Mouse (Mus musculus) CH12.LX (cell line): Measurements from ENCODE around the gene Nol10. TPM values are rescaled to one million over a fixed set of nuclear protein-coding genes. Genes with fewer than 3 reads are reported as not detected.

Source experiments
- DNase-seq: peaks from one replicate; pipeline ENCODE4 v3.0.0-alpha.2; 2013; ENCODE audit errors: extremely low read depth
- H3K27ac ChIP-seq: 2 replicates; pipeline ENCODE4 v1.5.1; 2012; ENCODE audit warnings: low read depth, mild to moderate bottlenecking, control low read depth, moderate library complexity; ENCODE audit not compliant: insufficient read depth
- H3K27me3 ChIP-seq: replicated peaks from 2 replicates; pipeline ENCODE3; 2012; ENCODE audit warnings: inconsistent platforms
- H3K36me3 ChIP-seq, 2 experiments: replicated peaks in 1 of 2; 2 replicates each; pipeline versions ENCODE3 to v1.6.1; 2012; ENCODE audit warnings: inconsistent platforms in 1 of 2, low read length in 1 of 2, mild to moderate bottlenecking in 1 of 2, mixed read lengths in 1 of 2, moderate library complexity in 1 of 2; ENCODE audit not compliant: control insufficient read depth in 1 of 2, insufficient read depth in 1 of 2
- H3K4me1 ChIP-seq, 2 experiments: 2 replicates each; pipeline ENCODE4 v1.6.1; 2012; ENCODE audit warnings: inconsistent platforms in 1 of 2, moderate library complexity in 1 of 2; ENCODE audit not compliant: insufficient read depth in 2 of 2, control insufficient read depth in 1 of 2
- H3K4me2 ChIP-seq: 2 replicates; pipeline ENCODE4 v1.6.1; 2012; ENCODE audit warnings: low read depth, mild to moderate bottlenecking, control low read depth; ENCODE audit not compliant: poor library complexity, insufficient read depth, severe bottlenecking
- H3K4me3 ChIP-seq, 3 experiments: fragments of 150-350 bp in 1 of 3; sonication (generic) in 1 of 3; replicated peaks in 1 of 3; 2 replicates each; pipeline versions ENCODE3 to v1.5.1; 2011 to 2012; ENCODE audit warnings: low read depth in 2 of 3, low read length in 2 of 3, mild to moderate bottlenecking in 2 of 3, moderate library complexity in 2 of 3, control low read depth in 1 of 3, improper control_type of control experiment in 1 of 3, inconsistent platforms in 1 of 3, mixed read lengths in 1 of 3; ENCODE audit not compliant: poor library complexity in 1 of 3
- H3K79me2 ChIP-seq: replicated peaks from 2 replicates; pipeline ENCODE4 v1.6.1; 2012; ENCODE audit warnings: mild to moderate bottlenecking, moderate library complexity; ENCODE audit not compliant: control insufficient read depth, poor library complexity, insufficient read depth, severe bottlenecking; ENCODE audit errors: extremely low read depth
- H3K9ac ChIP-seq: 2 replicates; pipeline ENCODE4 v1.6.1; 2012; ENCODE audit warnings: low read depth, mild to moderate bottlenecking, control low read depth, moderate library complexity; ENCODE audit not compliant: insufficient read depth
- H3K9me3 ChIP-seq: replicated peaks from 2 replicates; pipeline ENCODE3; 2012; ENCODE audit warnings: low read length, inconsistent platforms, mixed read lengths
- BHLHE40 ChIP-seq: IDR thresholded peaks from 2 replicates; pipeline ENCODE4 v1.6.1; 2011; ENCODE audit warnings: mild to moderate bottlenecking, low read depth, low read length, improper control_type of control experiment
- CHD1 ChIP-seq: IDR thresholded peaks from 2 replicates; pipeline ENCODE4 v1.6.1; 2012; ENCODE audit warnings: low read depth, low read length, improper control_type of control experiment, inconsistent platforms
- CHD2 ChIP-seq: IDR thresholded peaks from 2 replicates; pipeline ENCODE4 v1.6.1; 2011; ENCODE audit warnings: low read length, improper control_type of control experiment
- E2F4 ChIP-seq: IDR thresholded peaks from 2 replicates; pipeline ENCODE4 v1.6.1; 2011; ENCODE audit warnings: low read depth, low read length, improper control_type of control experiment; ENCODE audit not compliant: insufficient replicate concordance
- ELF1 ChIP-seq: IDR thresholded peaks from 2 replicates; pipeline ENCODE4 v1.6.1; 2014; ENCODE audit warnings: low read depth, mild to moderate bottlenecking, inconsistent platforms, low read length, improper control_type of control experiment
- EP300 ChIP-seq: IDR thresholded peaks from 2 replicates; pipeline ENCODE4 v1.6.1; 2011; ENCODE audit warnings: low read length, improper control_type of control experiment
- ETS1 ChIP-seq: conservative IDR thresholded peaks from 2 replicates; pipeline ENCODE4 v1.6.1; 2012; ENCODE audit warnings: low read depth, mild to moderate bottlenecking, inconsistent platforms, low read length, improper control_type of control experiment, moderate library complexity
- IRF4 ChIP-seq: IDR thresholded peaks from 2 replicates; pipeline ENCODE4 v1.6.1; 2014; ENCODE audit warnings: low read depth, mild to moderate bottlenecking, inconsistent platforms, low read length, improper control_type of control experiment
- JUND ChIP-seq: conservative IDR thresholded peaks from 2 replicates; pipeline ENCODE4 v1.6.1; 2011; ENCODE audit warnings: low read depth, low read length, improper control_type of control experiment
- MAFK ChIP-seq: IDR thresholded peaks from 2 replicates; pipeline ENCODE4 v1.6.1; 2011; ENCODE audit warnings: low read length, improper control_type of control experiment; ENCODE audit not compliant: insufficient replicate concordance
- MAX ChIP-seq: IDR thresholded peaks from 2 replicates; pipeline ENCODE4 v1.6.1; 2011; ENCODE audit warnings: low read length, improper control_type of control experiment
- MAZ ChIP-seq: IDR thresholded peaks from 2 replicates; pipeline ENCODE4 v1.6.1; 2012; ENCODE audit warnings: low read depth, mild to moderate bottlenecking, inconsistent platforms, low read length, improper control_type of control experiment, moderate library complexity
- MYC ChIP-seq: IDR thresholded peaks from 2 replicates; pipeline ENCODE4 v1.6.1; 2011; ENCODE audit warnings: low read depth, mild to moderate bottlenecking, improper control_type of control experiment, low read length
- PAX5 ChIP-seq: IDR thresholded peaks from 2 replicates; pipeline ENCODE4 v1.6.1; 2012; ENCODE audit warnings: low read length, inconsistent platforms, mixed read lengths
- POLR2A ChIP-seq: IDR thresholded peaks from 2 replicates; pipeline ENCODE4 v1.6.1; 2011; ENCODE audit warnings: low read depth, mild to moderate bottlenecking, improper control_type of control experiment, low read length
- POLR2AphosphoS2 ChIP-seq: IDR thresholded peaks from 2 replicates; pipeline ENCODE4 v1.6.1; 2011; ENCODE audit warnings: low read depth, low read length, improper control_type of control experiment
- RAD21 ChIP-seq: IDR thresholded peaks from 2 replicates; pipeline ENCODE4 v1.6.1; 2011; ENCODE audit warnings: low read depth, mild to moderate bottlenecking, low read length, improper control_type of control experiment, moderate library complexity
- RCOR1 ChIP-seq: conservative IDR thresholded peaks from 2 replicates; pipeline ENCODE4 v1.6.1; 2012; ENCODE audit warnings: low read depth, mild to moderate bottlenecking, inconsistent platforms, low read length, improper control_type of control experiment
- TBP ChIP-seq: conservative IDR thresholded peaks from 2 replicates; pipeline ENCODE4 v1.6.1; 2011; ENCODE audit warnings: low read depth, low read length, improper control_type of control experiment
- TCF12 ChIP-seq: IDR thresholded peaks from 2 replicates; pipeline ENCODE4 v1.6.1; 2014; ENCODE audit warnings: low read depth, mild to moderate bottlenecking, inconsistent platforms, low read length, improper control_type of control experiment
- UBTF ChIP-seq: IDR thresholded peaks from 2 replicates; pipeline ENCODE4 v1.6.1; 2012; ENCODE audit warnings: low read depth, mild to moderate bottlenecking, inconsistent platforms, low read length, improper control_type of control experiment, moderate library complexity
- USF1 ChIP-seq: IDR thresholded peaks from 2 replicates; pipeline ENCODE4 v1.6.1; 2014; ENCODE audit warnings: low read depth, mild to moderate bottlenecking, inconsistent platforms, low read length, improper control_type of control experiment
- USF2 ChIP-seq: conservative IDR thresholded peaks from 2 replicates; pipeline ENCODE4 v1.6.1; 2011; ENCODE audit warnings: low read depth, low read length, improper control_type of control experiment
- ZKSCAN1 ChIP-seq: IDR thresholded peaks from 2 replicates; pipeline ENCODE4 v1.6.1; 2012; ENCODE audit warnings: low read depth, inconsistent platforms, low read length, improper control_type of control experiment, borderline replicate concordance
- dilution Hi-C: fragments of 300-500 bp; cut with MboI; formaldehyde crosslinking; loops from 2 replicates; pipeline ENCODE4 v1.14.3; 2020; ENCODE audit warnings: low sequenced_read_pairs; ENCODE audit not compliant: extremely low pct_unique_long_range_greater_than_20kb, extremely low pct_ligation_motif_present
- in situ Hi-C: fragments of 300-500 bp; cut with MboI; formaldehyde crosslinking; loops from 3 replicates; pipeline ENCODE4 v1.14.3; 2019; ENCODE audit warnings: low sequenced_read_pairs, low pct_ligation_motif_present, low pct_unique_long_range_greater_than_20kb, mixed read lengths
- polyA plus RNA-seq: library from polyadenylated mRNA; unstranded; fragments of >175 nt; gene quantifications from 2 replicates; pipeline ENCODE4 v1.2.1, GENCODE M21; 2012; ENCODE audit warnings: low read depth; ENCODE audit not compliant: insufficient read length
- total RNA-seq, 2 experiments: library from RNA; depleted of rRNA; stranded (reverse); fragments of 300-350 nt in 1 of 2; fragments of >200 nt in 1 of 2; gene quantifications; 2 replicates each; pipeline ENCODE4 v1.2.3; 2012 to 2014

Nol10 gene
- total and polyA plus RNA-seq, 3 experiments = 10.9 to 65.8 (median 14.5) TPM

DNA sequence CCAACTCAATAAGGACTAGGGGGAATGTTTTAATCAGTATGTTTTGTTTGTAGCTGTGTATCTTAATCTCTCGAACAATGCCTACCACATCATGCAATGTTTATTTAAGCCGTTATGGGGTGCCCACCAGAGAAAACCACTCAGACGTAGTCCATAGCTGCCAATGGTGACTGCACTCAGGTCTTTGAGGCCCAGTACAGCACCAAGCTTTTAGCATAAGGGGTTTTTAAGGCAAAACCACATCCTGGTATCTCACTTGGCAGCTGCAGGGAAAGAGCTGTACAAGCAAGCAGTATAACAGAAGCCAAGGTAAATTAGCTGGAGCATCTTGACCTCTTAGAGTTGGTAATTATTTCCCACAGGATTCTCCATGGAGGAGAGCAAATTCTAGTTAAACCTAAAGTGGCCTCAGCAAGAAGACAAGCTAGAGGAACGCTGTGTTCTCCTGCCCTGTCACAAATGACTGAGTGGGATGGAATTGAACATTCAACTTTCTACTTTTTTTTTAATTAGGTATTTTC is 83.6 kb downstream of the Nol10 start (continued):
- peak; percentile 46; the same call in 1 of the 2 replicates for TF ChIP-seq IRF4
- 0 out of 2 replicates have a peak, but pooled peaks have one; percentile 8 for TF ChIP-seq JUND
- no peak for TF ChIP-seq POLR2AphosphoS2
- TF ChIP-seq USF2 = no peak
- TF ChIP-seq MAFK = 0 out of 2 replicates have a peak, but pooled peaks have one; percentile 49
- TF ChIP-seq MAZ = peak; percentile 56; the same call in 1 of the 2 replicates
- peak; percentile 11 for TF ChIP-seq RAD21
- peak; percentile 23; the same call in 1 of the 2 replicates for TF ChIP-seq ELF1
- TF ChIP-seq PAX5 = no peak
- TF ChIP-seq MAX = 0 out of 2 replicates have a peak, but pooled peaks have one; percentile 1
- TF ChIP-seq TBP = 0 out of 2 replicates have a peak, but pooled peaks have one; percentile 53
- TF ChIP-seq E2F4 = no peak
- TF ChIP-seq RCOR1 = peak; percentile 88
- peak; percentile 46; the same call in 1 of the 2 replicates for TF ChIP-seq POLR2A
- peak; percentile 48; the same call in 1 of the 2 replicates for TF ChIP-seq CHD2
- peak; percentile 75 for TF ChIP-seq BHLHE40
- TF ChIP-seq UBTF = no peak
- TF ChIP-seq EP300 = peak; percentile 95
- no peak for TF ChIP-seq MYC
- TF ChIP-seq TCF12 = peak; percentile 96
- TF ChIP-seq, all 38 proteins: peak for 21

DNA sequence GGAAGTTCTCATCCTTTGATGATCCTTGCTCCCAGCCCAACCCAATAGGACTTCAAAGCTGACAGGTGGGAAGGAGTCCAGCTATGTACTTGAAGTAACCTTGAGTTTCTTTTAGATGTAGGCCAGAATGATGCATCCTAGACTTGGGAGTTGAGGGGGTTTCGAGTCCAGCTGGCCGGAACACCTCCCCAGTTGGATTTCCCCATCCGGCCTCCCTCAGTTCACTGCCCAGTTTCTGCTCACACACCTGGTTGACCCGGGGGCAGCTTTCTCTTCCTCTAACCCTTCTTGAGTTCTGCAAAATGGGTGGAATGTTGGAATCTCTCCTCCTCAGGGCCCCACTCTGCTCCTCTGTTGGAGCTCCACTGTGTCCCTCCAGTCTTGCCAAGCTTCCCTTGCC is 85.5 kb downstream of the Nol10 start:
- H3K9ac ChIP-seq = no peak overlapping the region
- no peak for TF ChIP-seq USF1
- 0 out of 2 replicates have a peak, but pooled peaks have one; percentile 5 for TF ChIP-seq BHLHE40
- TF ChIP-seq MAZ = peak; percentile 96
- no peak for TF ChIP-seq CHD1
- no peak for TF ChIP-seq POLR2A
- no peak for TF ChIP-seq TBP
- no peak for TF ChIP-seq RAD21
- peak; percentile 80 for TF ChIP-seq IRF4
- TF ChIP-seq ZKSCAN1 = no peak
- no peak for TF ChIP-seq JUND
- peak; percentile 58 for TF ChIP-seq CHD2
- peak; percentile 77 for TF ChIP-seq ETS1
- peak; percentile 96 for TF ChIP-seq TCF12
- TF ChIP-seq EP300 = peak; percentile 91
- no peaks in the 10 kb centered on the region for H3K9me3 ChIP-seq
- no peak for DNase-seq
- H3K4me1 ChIP-seq = peaks cover 50 to 84% of the 10 kb centered on the region in 2 experiments
- no peak overlapping the region for H3K4me3 ChIP-seq
- H3K27me3 ChIP-seq = no peaks in the 10 kb centered on the region
- dilution Hi-C loops (no loop called here), in situ Hi-C loops (no loop called here)
- peak overlapping the region; percentile 34 for H3K4me2 ChIP-seq
- H3K27ac ChIP-seq = peak overlapping the region; percentile 83
- peaks cover 4 to 27% of the 10 kb centered on the region in 2 experiments for H3K36me3 ChIP-seq
- H3K79me2 ChIP-seq = no peaks in the 10 kb centered on the region
